Mouse (Mus musculus): ENCODE data around the gene Plekha4. TPM values are rescaled to one million over a fixed set of nuclear protein-coding genes. Genes with fewer than 3 reads are reported as not detected.
A peak's percentile ranks its signal among the peaks of the same experiment; 100 is the strongest.
"Not testable (repeated sequence)": the region's sequence is repeated elsewhere in the genome, so short reads cannot be mapped to it uniquely, and the experiment has no call there.

The Plekha4 gene
- 1 to 10 TPM; 1.3 to 2.7 TPM for total RNA-seq (2021)

GRCm38 (mm10) chr7:45525809-45526473, at the start of gene Plekha4, which contains the start of gene Ppp1r15a:
Gene Plekha4, plus strand, starts transcription at chr7:45526330.
Gene Ppp1r15a, minus strand, starts transcription at chr7:45526268.
- DNase-seq (ENCODE audit: extremely low spot score in 1 of 2, low spot score in 2 of 2), result peak; percentile 93 to 94
- intact Hi-C loops (cut with DNase I), result no loop called here

- intact Hi-C loops (cut with DNase I), result loop anchor here (5.0 to 10.0 kb wide), 2 partner anchors 46 to 208 kb away; partner anchors contain the start of gene Ntn5
- no peak for DNase-seq (ENCODE audit: extremely low spot score in 1 of 2, low spot score in 2 of 2)
Observed at GRCm38 (mm10) chr7:45476453-45476852, 49.7 kb upstream of the Plekha4 start.

GRCm38 (mm10) chr7:45477003-45477402, 49.1 kb upstream of the Plekha4 start:
- peak in 1 of 2 experiments; percentile 68 for DNase-seq (ENCODE audit: extremely low spot score in 1 of 2, low spot score in 2 of 2)
- intact Hi-C loops (cut with DNase I), result loop anchor here (5.0 to 10.0 kb wide), 2 partner anchors 45 to 208 kb away; partner anchors contain the start of gene Ntn5

- intact Hi-C loops (cut with DNase I), result loop anchor here (5.0 to 10.0 kb wide), 2 partner anchors 44 to 206 kb away; partner anchors contain the start of gene Ntn5
- no peak for DNase-seq (ENCODE audit: extremely low spot score in 1 of 2, low spot score in 2 of 2)
Observed at GRCm38 (mm10) chr7:45478774-45479173, 47.4 kb upstream of the Plekha4 start.

- DNase-seq (ENCODE audit: extremely low spot score in 1 of 2, low spot score in 2 of 2), result not testable (repeated sequence)
Observed at GRCm38 (mm10) chr7:45480310-45480709, 45.8 kb upstream of the Plekha4 start.

GRCm38 (mm10) chr7:45481374-45481927, 44.7 kb upstream of the Plekha4 start, which contains the start of gene Tulp2:
Gene Tulp2, plus strand, starts transcription at chr7:45481877.
- DNase-seq (ENCODE audit: extremely low spot score in 1 of 2, low spot score in 2 of 2), result peak; percentile 69 to 76
- intact Hi-C loops (cut with DNase I), result no loop called here

More at GRCm38 (mm10) chr7:45480310-45480709, 45.8 kb upstream of the Plekha4 start:
- intact Hi-C loops (cut with DNase I), result not testable (repeated sequence)

- no peak for DNase-seq (ENCODE audit: extremely low spot score in 1 of 2, low spot score in 2 of 2)
- intact Hi-C loops (cut with DNase I), result no loop called here
Observed at GRCm38 (mm10) chr7:45482166-45482565, 44.0 kb upstream of the Plekha4 start.

GRCm38 (mm10) chr7:45484985-45485384, 41.1 kb upstream of the Plekha4 start:
- intact Hi-C loops (cut with DNase I); DNase-seq (ENCODE audit: extremely low spot score in 1 of 2, low spot score in 2 of 2): not testable (repeated sequence)

- intact Hi-C loops (cut with DNase I), result no loop called here
- DNase-seq (ENCODE audit: extremely low spot score in 1 of 2, low spot score in 2 of 2), result no peak
Observed at GRCm38 (mm10) chr7:45486158-45486557, 40.0 kb upstream of the Plekha4 start.

GRCm38 (mm10) chr7:45486761-45487415, 39.2 kb upstream of the Plekha4 start, which contains the start of gene Gm45808:
Gene Gm45808, minus strand, starts transcription at chr7:45486811.
- intact Hi-C loops (cut with DNase I), result no loop called here
- no peak for DNase-seq (ENCODE audit: extremely low spot score in 1 of 2, low spot score in 2 of 2)

- no peak for DNase-seq (ENCODE audit: extremely low spot score in 1 of 2, low spot score in 2 of 2)
- intact Hi-C loops (cut with DNase I), result no loop called here
Observed at GRCm38 (mm10) chr7:45487861-45488292, 38.3 kb upstream of the Plekha4 start.

- peak in 1 of 2 experiments; percentile 76 for DNase-seq (ENCODE audit: extremely low spot score in 1 of 2, low spot score in 2 of 2)
- intact Hi-C loops (cut with DNase I), result no loop called here
Observed at GRCm38 (mm10) chr7:45488293-45489204, 37.6 kb upstream of the Plekha4 start, which contains the start of gene Dhdh. Gene Dhdh, minus strand, starts transcription at chr7:45488805.

GRCm38 (mm10) chr7:45489578-45489977, 36.6 kb upstream of the Plekha4 start:
- intact Hi-C loops (cut with DNase I), result no loop called here
- no peak for DNase-seq (ENCODE audit: extremely low spot score in 1 of 2, low spot score in 2 of 2)

GRCm38 (mm10) chr7:45490822-45491221, 35.3 kb upstream of the Plekha4 start:
- intact Hi-C loops (cut with DNase I), result no loop called here
- no peak for DNase-seq (ENCODE audit: extremely low spot score in 1 of 2, low spot score in 2 of 2)

GRCm38 (mm10) chr7:45491264-45491663, 34.9 kb upstream of the Plekha4 start:
- no peak for DNase-seq (ENCODE audit: extremely low spot score in 1 of 2, low spot score in 2 of 2)
- intact Hi-C loops (cut with DNase I), result no loop called here

- intact Hi-C loops (cut with DNase I), result no loop called here
- DNase-seq (ENCODE audit: extremely low spot score in 1 of 2, low spot score in 2 of 2), result no peak
Observed at GRCm38 (mm10) chr7:45492225-45492844, 33.8 kb upstream of the Plekha4 start.

- intact Hi-C loops (cut with DNase I), result no loop called here
- peak in 1 of 2 experiments; percentile 15 for DNase-seq (ENCODE audit: extremely low spot score in 1 of 2, low spot score in 2 of 2)
Observed at GRCm38 (mm10) chr7:45492951-45493350, 33.2 kb upstream of the Plekha4 start.

- DNase-seq (ENCODE audit: extremely low spot score in 1 of 2, low spot score in 2 of 2), result no peak
Observed at GRCm38 (mm10) chr7:45494548-45494947, 31.6 kb upstream of the Plekha4 start.

More at GRCm38 (mm10) chr7:45494548-45494947, 31.6 kb upstream of the Plekha4 start:
- intact Hi-C loops (cut with DNase I), result no loop called here
